Mouse (Mus musculus) heart, embryonic 11.5 days (tissue): ENCODE results near the gene 4930562C15Rik. TPM values are rescaled to one million over a fixed set of nuclear protein-coding genes. Genes with fewer than 3 reads are reported as not detected.
"Not testable (repeated sequence)": the region's sequence is repeated elsewhere in the genome, so short reads cannot be mapped to it uniquely, and the experiment has no call there.

ENCODE experiments used
- ATAC-seq: fragments of 200-750 bp; cut with Nextera tagmentation; replicated peaks from 2 replicates; pipeline ENCODE4 v1.8.0; 2017; ENCODE audit warnings: moderate library complexity; ENCODE audit not compliant: insufficient number of reproducible peaks, low FRiP score, low TSS enrichment
- H3K27ac ChIP-seq: fragments of 300-500 bp; sonication (generic); 2 replicates; pipeline ENCODE4 v1.5.1; 2014; ENCODE audit warnings: mild to moderate bottlenecking, low read depth, low read length
- H3K27me3 ChIP-seq: fragments of 300-500 bp; sonication (generic); 2 replicates; pipeline ENCODE4 v1.6.1; 2014; ENCODE audit warnings: mild to moderate bottlenecking, low read length, mixed read lengths; ENCODE audit not compliant: control insufficient read depth, insufficient read depth
- H3K36me3 ChIP-seq: fragments of 300-500 bp; sonication (generic); 2 replicates; pipeline ENCODE4 v1.6.1; 2014; ENCODE audit warnings: mild to moderate bottlenecking, low read length, moderate library complexity, mixed read lengths; ENCODE audit not compliant: control insufficient read depth, insufficient read depth
- H3K4me1 ChIP-seq: fragments of 300-500 bp; sonication (generic); 2 replicates; pipeline ENCODE4 v1.6.1; 2014; ENCODE audit warnings: low read length; ENCODE audit not compliant: control insufficient read depth, insufficient read depth
- H3K4me2 ChIP-seq: fragments of 300-500 bp; sonication (generic); 2 replicates; pipeline ENCODE4 v1.6.1; 2014; ENCODE audit warnings: mild to moderate bottlenecking, moderate library complexity
- H3K4me3 ChIP-seq: fragments of 300-500 bp; sonication (generic); 2 replicates; pipeline ENCODE4 v1.5.1; 2014; ENCODE audit warnings: low read depth, low read length
- H3K9ac ChIP-seq: fragments of 300-500 bp; sonication (generic); 2 replicates; pipeline ENCODE4 v1.6.1; 2014; ENCODE audit warnings: mild to moderate bottlenecking, low read depth, low read length, moderate library complexity
- H3K9me3 ChIP-seq: fragments of 300-500 bp; sonication (generic); replicated peaks from 2 replicates; pipeline ENCODE4 v1.6.1; 2016; ENCODE audit warnings: low read length; ENCODE audit not compliant: control insufficient read depth
- WGBS: fragments of 180-500 bp; shearing (Covaris S2); extraction: QIAGEN DNeasy Blood & Tissue Kit; methylation state at CpG from one replicate; pipeline ENCODE4 v1.1.7; 2014; ENCODE audit not compliant: insufficient replicate concordance; 5-methylcytosine and 5-hydroxymethylcytosine counted together
- polyA plus RNA-seq: library from polyadenylated mRNA; unstranded; fragments of >200 nt; fragmentation: Nextera tagmentation; extraction: Ambion mirVana; gene quantifications from 2 replicates; pipeline ENCODE4 v1.2.1, GENCODE M21; 2014

4930562C15Rik gene
- 0.25 and 0.79 TPM in 2 replicates for polyA plus RNA-seq

- H3K4me2 ChIP-seq: no peak within 1 kb of the TSS
- H3K9me3 ChIP-seq: no peaks in the 10 kb centered on the region
- H3K27me3 ChIP-seq: no peaks in the 10 kb centered on the region
- no peak within 1 kb of the TSS for H3K4me3 ChIP-seq
- no peak within 1 kb of the TSS for H3K27ac ChIP-seq
- no peaks in the 10 kb centered on the region for H3K36me3 ChIP-seq
- ATAC-seq: no peak
- 69% methylated on average over 3 of the region's 3 CpGs for WGBS
- no peaks in the 10 kb centered on the region for H3K4me1 ChIP-seq
- no peak within 1 kb of the TSS for H3K9ac ChIP-seq
Observed at GRCm38 (mm10) chr16:4835191-4835590, at the start of gene 4930562C15Rik. Gene 4930562C15Rik (plus strand): TSS chr16:4835416.

GRCm38 (mm10) chr16:4785706-4786105, 49.5 kb upstream of the 4930562C15Rik start:
- Histone ChIP-seq H3K9ac (no peak overlapping the region), H3K36me3 (no peaks in the 10 kb centered on the region), H3K4me3 (no peak overlapping the region), H3K27ac (no peak overlapping the region), H3K9me3 (no peaks in the 10 kb centered on the region), H3K4me2 (peak overlapping the region; percentile 31), H3K4me1 (peaks cover 69% of the 10 kb centered on the region), H3K27me3 (no peaks in the 10 kb centered on the region)
- WGBS: 65% methylated on average over 4 of the region's 4 CpGs
- no peak for ATAC-seq

- ATAC-seq: no peak
- Histone ChIP-seq H3K36me3 (no peaks in the 10 kb centered on the region), H3K9me3 (no peaks in the 10 kb centered on the region), H3K4me1 (peaks cover 47% of the 10 kb centered on the region), H3K27me3 (no peaks in the 10 kb centered on the region), H3K4me3 (peak overlapping the region; percentile 88; the same call in 1 of the 2 replicates), H3K27ac (no peak overlapping the region), H3K9ac (no peak overlapping the region; the same call in 1 of the 2 replicates), H3K4me2 (peak overlapping the region; percentile 90)
Observed at GRCm38 (mm10) chr16:4788176-4788575, 47.0 kb upstream of the 4930562C15Rik start.

GRCm38 (mm10) chr16:4789311-4789768, 45.9 kb upstream of the 4930562C15Rik start:
- Histone ChIP-seq H3K4me2 (peak overlapping the region; percentile 90), H3K4me1 (peaks cover 35% of the 10 kb centered on the region), H3K9me3 (no peaks in the 10 kb centered on the region), H3K27ac (peak overlapping the region; percentile 99), H3K9ac (peak overlapping the region; percentile 93), H3K36me3 (no peaks in the 10 kb centered on the region), H3K4me3 (peak overlapping the region; percentile 88), H3K27me3 (no peaks in the 10 kb centered on the region)
- peak; percentile 53 for ATAC-seq
- WGBS: under 1% methylated on average over 29 of the region's 29 CpGs

GRCm38 (mm10) chr16:4789810-4790559, 45.2 kb upstream of the 4930562C15Rik start, which contains the start of gene Cdip1:
Gene Cdip1 (minus strand): TSS chr16:4790292.
- Histone ChIP-seq H3K4me2 (peak within 1 kb of the TSS; percentile 90), H3K27me3 (no peaks in the 10 kb centered on the region), H3K9ac (peak within 1 kb of the TSS; percentile 93), H3K9me3 (no peaks in the 10 kb centered on the region), H3K27ac (peak within 1 kb of the TSS; percentile 99), H3K36me3 (no peaks in the 10 kb centered on the region), H3K4me3 (peak within 1 kb of the TSS; percentile 88), H3K4me1 (peaks cover 29% of the 10 kb centered on the region)
- under 1% methylated on average over 51 of the region's 51 CpGs for WGBS
- peak; percentile 97 for ATAC-seq

- Histone ChIP-seq H3K4me3 (no peak overlapping the region), H3K4me2 (no peak overlapping the region), H3K9ac (no peak overlapping the region), H3K9me3 (no peaks in the 10 kb centered on the region), H3K4me1 (peaks cover 22% of the 10 kb centered on the region), H3K36me3 (no peaks in the 10 kb centered on the region), H3K27ac (no peak overlapping the region), H3K27me3 (no peaks in the 10 kb centered on the region)
- 72% methylated on average over 2 of the region's 2 CpGs for WGBS
- no peak for ATAC-seq
Observed at GRCm38 (mm10) chr16:4791332-4791731, 43.9 kb upstream of the 4930562C15Rik start.

GRCm38 (mm10) chr16:4796631-4797030, 38.6 kb upstream of the 4930562C15Rik start:
- no peak overlapping the region for H3K27ac ChIP-seq
- no peaks in the 10 kb centered on the region for H3K9me3 ChIP-seq
- ATAC-seq: no peak
- 76% methylated on average over 4 of the region's 4 CpGs for WGBS
- H3K36me3 ChIP-seq: no peaks in the 10 kb centered on the region
- no peak overlapping the region for H3K4me2 ChIP-seq
- H3K9ac ChIP-seq: no peak overlapping the region
- no peaks in the 10 kb centered on the region for H3K27me3 ChIP-seq
- no peaks in the 10 kb centered on the region for H3K4me1 ChIP-seq
- H3K4me3 ChIP-seq: no peak overlapping the region

- Histone ChIP-seq H3K4me1 (no peaks in the 10 kb centered on the region), H3K36me3 (no peaks in the 10 kb centered on the region), H3K9me3 (0 out of 2 replicates have a peak, but pooled peaks cover 9% of the 10 kb centered on the region), H3K9ac (no peak overlapping the region), H3K27me3 (no peaks in the 10 kb centered on the region), H3K4me2 (no peak overlapping the region), H3K4me3 (no peak overlapping the region), H3K27ac (no peak overlapping the region)
- ATAC-seq: no peak
- WGBS: 69% methylated on average over 3 of the region's 3 CpGs
Observed at GRCm38 (mm10) chr16:4818349-4818748, 16.9 kb upstream of the 4930562C15Rik start.

GRCm38 (mm10) chr16:4824466-4824865, 10.8 kb upstream of the 4930562C15Rik start:
- not testable (repeated sequence) for H3K36me3 ChIP-seq, H3K27ac ChIP-seq, H3K9me3 ChIP-seq, ATAC-seq, H3K9ac ChIP-seq, H3K4me1 ChIP-seq, H3K4me3 ChIP-seq, H3K27me3 ChIP-seq, H3K4me2 ChIP-seq
- WGBS: 75% methylated on average over 5 of the region's 5 CpGs
